27 mouse cellular contexts compared by ENCODE assay signal in the genomic region with DNA sequence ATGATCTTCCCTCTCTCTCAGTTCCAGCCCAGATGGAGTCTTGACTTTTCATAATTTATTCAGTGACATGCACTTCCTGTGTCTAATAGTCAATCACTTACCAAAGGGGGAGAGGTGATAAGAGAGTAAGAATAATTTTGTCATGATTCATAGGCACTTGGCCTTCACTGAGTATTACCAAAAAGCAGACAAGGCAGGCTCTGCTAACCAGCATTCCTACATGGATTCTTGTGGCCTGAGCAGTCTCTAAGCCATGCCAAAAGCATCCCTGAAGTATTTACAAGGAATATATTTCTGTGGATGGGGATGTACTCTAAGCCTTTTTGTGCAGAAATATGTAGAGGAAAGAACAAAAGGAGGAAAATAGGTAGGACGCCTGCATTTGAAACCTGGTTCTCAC.
DNase-seq lines count a peak whose midpoint lies in the region; ATAC-seq and TF ChIP-seq lines count a peak whose summit lies in the region.
"Had no signal": no experiment of that assay in that cellular context is flagged by ENCODE, and none has a peak within 500 bp of the region (broad histone marks: within the 10 kb centered on the region; RNA-seq: fewer than 3 reads in every experiment).

No protein-coding gene starts in this region.

- H3K79me3 ChIP-seq in C2C12 (ENCODE audit: low read depth): peaks cover 13% of the 10 kb centered on the region

- H3K36me3 ChIP-seq in kidney, postnatal 0 days (ENCODE audit: insufficient read depth, low read length): no peaks in the 10 kb centered on the region
- H3K36me3 ChIP-seq in kidney, embryonic 16.5 days (ENCODE audit: insufficient read depth, low read length): no peaks in the 10 kb centered on the region
- H3K36me3 ChIP-seq in C2C12 (ENCODE audit: control insufficient read depth, insufficient read depth): peaks cover 25% of the 10 kb centered on the region
- H3K36me3 ChIP-seq in forebrain, embryonic 11.5 days (ENCODE audit: control insufficient read depth, insufficient read depth, low read length): no peaks in the 10 kb centered on the region
- no peaks in the 10 kb centered on the region for H3K36me3 ChIP-seq in midbrain, embryonic 10.5 days
- H3K36me3 ChIP-seq: embryonic facial prominence, embryonic 13.5 days; G1E; liver, embryonic 15.5 days; lung, embryonic 15.5 days; midbrain, embryonic 15.5 days; neural tube, embryonic 12.5 days had no signal

- peak; percentile 47 for DNase-seq in kidney, postnatal 0 days (ENCODE audit: low spot score)
- peak; percentile 81 for DNase-seq in 3134 (ENCODE audit: extremely low read depth, insufficient read length, low spot score)
- DNase-seq in fibroblast of lung, adult 2 months (ENCODE audit: low read depth): peak; percentile 60
- no peak for DNase-seq in forebrain, embryonic 11.5 days (ENCODE audit: low spot score)
- no peak for DNase-seq in midbrain, embryonic 10.5 days (ENCODE audit: low spot score)
- DNase-seq: adrenal gland, postnatal 25 days; cerebellum, adult 11-12 months; cerebellum, adult 9-11 months; embryo, embryonic 11 days; gastrocnemius, postnatal 25 days; heart, postnatal 10 days; layer of hippocampus, adult 9-11 months; right cerebral cortex, adult 18-20 months; right cerebral cortex, postnatal 4 days had no signal

- H3K9ac ChIP-seq in kidney, postnatal 0 days (ENCODE audit: low read depth, low read length): no peak overlapping the region
- H3K9ac ChIP-seq in kidney, embryonic 16.5 days (replicated peaks; ENCODE audit: low read length): no peak overlapping the region
- no peak overlapping the region for H3K9ac ChIP-seq in forebrain, embryonic 11.5 days (ENCODE audit: low read length)
- H3K9ac ChIP-seq: embryonic facial prominence, embryonic 13.5 days; heart, embryonic 12.5 days; hindbrain, embryonic 14.5 days; liver, embryonic 15.5 days; lung, embryonic 15.5 days; midbrain, embryonic 15.5 days; neural tube, embryonic 12.5 days had no signal

- H3K4me3 ChIP-seq in kidney, postnatal 0 days (replicated peaks; ENCODE audit: low read depth, low read length): no peak overlapping the region
- H3K4me3 ChIP-seq in kidney, embryonic 16.5 days (ENCODE audit: low read length): no peak overlapping the region
- peak overlapping the region; percentile 8 for H3K4me3 ChIP-seq in C2C12 (ENCODE audit: insufficient read depth, poor library complexity, severe bottlenecking)
- no peak overlapping the region for H3K4me3 ChIP-seq in forebrain, embryonic 11.5 days (ENCODE audit: low read depth, low read length)
- H3K4me3 ChIP-seq in midbrain, embryonic 10.5 days: no peak overlapping the region
- H3K4me3 ChIP-seq: embryonic facial prominence, embryonic 13.5 days; heart, embryonic 12.5 days; liver, embryonic 15.5 days; lung, embryonic 15.5 days; midbrain, embryonic 15.5 days; neural tube, embryonic 12.5 days had no signal

- no peak overlapping the region for H3K4me2 ChIP-seq in kidney, postnatal 0 days (ENCODE audit: low read length)
- no peak overlapping the region for H3K4me2 ChIP-seq in kidney, embryonic 16.5 days (replicated peaks; ENCODE audit: low read depth, low read length)
- H3K4me2 ChIP-seq in forebrain, embryonic 11.5 days (ENCODE audit: low read depth, low read length, severe bottlenecking): no peak overlapping the region
- H3K4me2 ChIP-seq: embryonic facial prominence, embryonic 13.5 days; heart, embryonic 12.5 days; hindbrain, embryonic 14.5 days; liver, embryonic 15.5 days; lung, embryonic 15.5 days; midbrain, embryonic 15.5 days; neural tube, embryonic 12.5 days had no signal

- H3K27me3 ChIP-seq in kidney, postnatal 0 days (ENCODE audit: insufficient read depth, low read length): no peaks in the 10 kb centered on the region
- no peaks in the 10 kb centered on the region for H3K27me3 ChIP-seq in kidney, embryonic 16.5 days (ENCODE audit: insufficient read depth, low read length)
- H3K27me3 ChIP-seq in C2C12 (ENCODE audit: control insufficient read depth, insufficient read depth, insufficient read length): no peaks in the 10 kb centered on the region
- H3K27me3 ChIP-seq in forebrain, embryonic 11.5 days (ENCODE audit: control insufficient read depth, insufficient read depth, low read length): no peaks in the 10 kb centered on the region
- H3K27me3 ChIP-seq in midbrain, embryonic 10.5 days (ENCODE audit: low read depth, poor library complexity, severe bottlenecking): no peaks in the 10 kb centered on the region
- H3K27me3 ChIP-seq: embryonic facial prominence, embryonic 13.5 days; heart, embryonic 12.5 days; liver, embryonic 15.5 days; lung, embryonic 15.5 days; midbrain, embryonic 15.5 days; neural tube, embryonic 12.5 days had no signal

- no peaks in the 10 kb centered on the region for H3K4me1 ChIP-seq in kidney, postnatal 0 days (replicated peaks; ENCODE audit: insufficient read depth, low read length)
- H3K4me1 ChIP-seq in kidney, embryonic 16.5 days (ENCODE audit: insufficient read depth, low read length): peaks cover 15% of the 10 kb centered on the region
- H3K4me1 ChIP-seq in forebrain, embryonic 11.5 days (replicated peaks; ENCODE audit: control insufficient read depth, insufficient read depth, low read length): no peaks in the 10 kb centered on the region; the same call in 1 of the 2 replicates
- peaks cover 10% of the 10 kb centered on the region for H3K4me1 ChIP-seq in midbrain, embryonic 10.5 days
- H3K4me1 ChIP-seq: liver, embryonic 15.5 days; neural tube, embryonic 12.5 days had no signal

- H3K27ac ChIP-seq in kidney, postnatal 0 days: no peak overlapping the region
- H3K27ac ChIP-seq in kidney, embryonic 16.5 days (ENCODE audit: low read length): no peak overlapping the region
- H3K27ac ChIP-seq in forebrain, embryonic 11.5 days (ENCODE audit: low read depth, low read length): no peak overlapping the region
- H3K27ac ChIP-seq in midbrain, embryonic 10.5 days (replicated peaks): no peak overlapping the region
- H3K27ac ChIP-seq: embryonic facial prominence, embryonic 13.5 days; hindbrain, embryonic 14.5 days; liver, embryonic 15.5 days; lung, embryonic 15.5 days; macrophage; midbrain, embryonic 15.5 days; neural tube, embryonic 12.5 days had no signal

- ATAC-seq in kidney, postnatal 0 days (replicated peaks; ENCODE audit: low FRiP score, low read depth): no peak
- ATAC-seq in kidney, embryonic 16.5 days (ENCODE audit: low FRiP score, low TSS enrichment): no peak
- no peak for ATAC-seq in forebrain, embryonic 11.5 days (replicated peaks; ENCODE audit: low FRiP score)
- ATAC-seq: forebrain, embryonic 14.5 days; intestine, postnatal 0 days; midbrain, embryonic 15.5 days had no signal

- TF ChIP-seq CTCF in kidney, postnatal 0 days (IDR thresholded peaks at IDR 0.05; ENCODE audit: low read depth): no peak
- no peak for TF ChIP-seq CTCF in C2C12 (IDR thresholded peaks at IDR 0.05; ENCODE audit: control insufficient read depth, insufficient read depth, insufficient read length)

- no peaks in the 10 kb centered on the region for H3K9me3 ChIP-seq in kidney, postnatal 0 days (replicated peaks; ENCODE audit: low read length)
- no peaks in the 10 kb centered on the region for H3K9me3 ChIP-seq in kidney, embryonic 16.5 days (ENCODE audit: low read length)
- no peaks in the 10 kb centered on the region for H3K9me3 ChIP-seq in forebrain, embryonic 11.5 days (ENCODE audit: control insufficient read depth, low read length)
- H3K9me3 ChIP-seq in midbrain, embryonic 10.5 days (replicated peaks): no peaks in the 10 kb centered on the region
- H3K9me3 ChIP-seq: embryonic facial prominence, embryonic 13.5 days; heart, embryonic 12.5 days; liver, embryonic 15.5 days; lung, embryonic 15.5 days; midbrain, embryonic 15.5 days; neural tube, embryonic 12.5 days had no signal

- peaks cover 36% of the 10 kb centered on the region for H3K79me2 ChIP-seq in C2C12 (ENCODE audit: control insufficient read depth, insufficient read depth)

- WGBS in kidney, postnatal 0 days: 85% methylated on average over 1 of the region's 1 CpGs
- WGBS in kidney, embryonic 16.5 days: 92% methylated on average over 1 of the region's 1 CpGs
- WGBS in forebrain, embryonic 11.5 days: 85% methylated on average over 1 of the region's 1 CpGs
- 85% methylated on average over 1 of the region's 1 CpGs for WGBS in midbrain, embryonic 10.5 days

- H3ac ChIP-seq in C2C12 (ENCODE audit: control insufficient read depth, insufficient read length, low read depth): no peak overlapping the region

TF ChIP-seq in C2C12, 6 proteins besides CTCF, POLR2A, EP300 and RAD21:
- TF ChIP-seq MAX (IDR thresholded peaks at IDR 0.05): no peak
- TF ChIP-seq USF1 (IDR thresholded peaks at IDR 0.05; ENCODE audit: low read depth): no peak
- no peak for TF ChIP-seq FOSL1 (IDR thresholded peaks at IDR 0.05; ENCODE audit: insufficient read depth, low read length, poor library complexity, severe bottlenecking)
- no peak for TF ChIP-seq CEBPB (IDR thresholded peaks at IDR 0.05; ENCODE audit: low read depth)
- no peak for TF ChIP-seq MYOD1 (IDR thresholded peaks at IDR 0.05; ENCODE audit: control insufficient read depth, insufficient read length, low read depth)
- TF ChIP-seq MYOG (IDR thresholded peaks at IDR 0.05; ENCODE audit: control insufficient read depth, extremely low read depth, insufficient read length): no peak

Comparison
In these comparisons a context has a peak if more than half of its experiments do, and no peak if none do; other contexts are left out.
1. DNase-seq: peak in kidney, postnatal 0 days (single experiment), 3134 (single experiment) and fibroblast of lung, adult 2 months (single experiment); none in forebrain, embryonic 11.5 days (single experiment) and midbrain, embryonic 10.5 days (single experiment).